Mouse (Mus musculus): ENCODE results near the gene Skil. TPM values are rescaled to one million over a fixed set of nuclear protein-coding genes. Genes with fewer than 3 reads are reported as not detected.

Gene Skil
- 26.3 TPM for polyA plus RNA-seq (2014; fragmentation: Illumina TruSeq; extraction: RNeasy Lipid Tissue Mini Kit (QIAGEN cat#74804); ENCODE audit: low read depth, low replicate concordance)

GRCm38 (mm10) chr3:31094531-31095178 lies at the start of gene Skil:
Skil (plus strand) TSS chr3:31095058.

DNA sequence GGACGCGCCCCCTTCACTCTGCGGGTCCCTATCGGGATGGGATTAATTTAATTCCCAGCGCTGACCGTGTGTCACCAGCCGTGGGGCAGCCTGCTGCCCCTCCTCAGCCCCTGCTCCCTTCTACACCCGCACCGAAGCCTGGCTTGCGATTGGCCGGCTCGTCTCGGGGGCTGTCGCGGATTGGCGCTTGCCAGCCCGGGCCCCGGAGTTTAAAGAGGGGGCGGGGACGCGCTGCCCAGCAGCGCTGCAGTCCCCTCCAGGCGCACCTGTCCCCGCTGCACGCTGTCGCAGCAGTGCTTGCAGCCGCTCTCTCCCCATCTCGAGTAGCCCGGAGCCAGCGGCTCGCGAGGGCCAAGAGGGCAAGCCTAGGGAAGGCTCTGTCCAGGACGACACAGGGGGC lies 54.8 kb downstream of the Skil start, which contains the start of gene Cldn11:
Gene Cldn11 (plus strand): TSS at position 215 of the 400 bp plus-strand sequence.

Other genes starting within 250 kb of the Skil start
- gene Gpr160, start 239.1 kb upstream of the Skil start, polyA plus RNA-seq (2014; fragmentation: Illumina TruSeq; extraction: RNeasy Lipid Tissue Mini Kit (QIAGEN cat#74804); ENCODE audit: low read depth, low replicate concordance): 14.0 TPM
- 20.8 TPM for gene Phc3, start 125.6 kb upstream of the Skil start, polyA plus RNA-seq (2014; fragmentation: Illumina TruSeq; extraction: RNeasy Lipid Tissue Mini Kit (QIAGEN cat#74804); ENCODE audit: low read depth, low replicate concordance)
- 31.6 TPM for gene Prkci, start 99.3 kb upstream of the Skil start, polyA plus RNA-seq (2014; fragmentation: Illumina TruSeq; extraction: RNeasy Lipid Tissue Mini Kit (QIAGEN cat#74804); ENCODE audit: low read depth, low replicate concordance)
- 21.7 TPM for gene Cldn11, start 54.9 kb downstream of the Skil start, polyA plus RNA-seq (2014; fragmentation: Illumina TruSeq; extraction: RNeasy Lipid Tissue Mini Kit (QIAGEN cat#74804); ENCODE audit: low read depth, low replicate concordance)
- 0.14 TPM for gene Slc7a14, start 215.3 kb downstream of the Skil start, polyA plus RNA-seq (2014; fragmentation: Illumina TruSeq; extraction: RNeasy Lipid Tissue Mini Kit (QIAGEN cat#74804); ENCODE audit: low read depth, low replicate concordance)

Measured in adipose tissue, adult 10 weeks (tissue).